Mouse (Mus musculus): ENCODE data around the gene Rnf123. TPM values are rescaled to one million over a fixed set of nuclear protein-coding genes. Genes with fewer than 3 reads are reported as not detected.

The Rnf123 gene
- 81.1 and 94.8 TPM in 2 replicates for polyA plus RNA-seq (2012; rRNA removed; ENCODE audit: low replicate concordance)

GRCm38 (mm10) chr9:108082988-108083431 lies at the start of gene Rnf123:
Gene Rnf123, minus strand, starts transcription at chr9:108083346.

GRCm38 (mm10) chr9:108094184-108094941 lies 11.2 kb upstream of the Rnf123 start, which contains the start of gene Apeh:
Gene Apeh, minus strand, starts transcription at chr9:108094606.

GRCm38 (mm10) chr9:108080168-108080567 lies 3.0 kb downstream of the Rnf123 start, which contains the start of gene Mst1:
Gene Mst1, plus strand, starts transcription at chr9:108080436.

GRCm38 (mm10) chr9:108052885-108053664 lies 30.1 kb downstream of the Rnf123 start, which contains the start of gene Amigo3:
Gene Amigo3, plus strand, starts transcription at chr9:108053159.

GRCm38 (mm10) chr9:108049016-108049455 lies 34.1 kb downstream of the Rnf123 start, which contains the start of gene Gmppb:
Gene Gmppb, plus strand, starts transcription at chr9:108049242.

GRCm38 (mm10) chr9:108001922-108002770 lies 81.0 kb downstream of the Rnf123 start, which contains the start of gene Ip6k1:
Gene Ip6k1, plus strand, starts transcription at chr9:108002501.

Other genes with a start within 250 kb of the Rnf123 start
- gene Rbm6, start 210.1 kb downstream of the Rnf123 start, polyA plus RNA-seq (2012; rRNA removed; ENCODE audit: low replicate concordance), result 18.7 and 23.9 TPM in 2 replicates
- gene Mon1a, start 195.2 kb downstream of the Rnf123 start, polyA plus RNA-seq (2012; rRNA removed; ENCODE audit: low replicate concordance), result 30.6 and 32.7 TPM in 2 replicates
- 57.1 and 88.7 TPM in 2 replicates for gene Mst1r, start 176.5 kb downstream of the Rnf123 start, polyA plus RNA-seq (2012; rRNA removed; ENCODE audit: low replicate concordance)
- not detected in 2 replicates for gene Actl11, start 154.9 kb downstream of the Rnf123 start, polyA plus RNA-seq (2012; rRNA removed; ENCODE audit: low replicate concordance)
- 0.09 and 0.46 TPM in 2 replicates for gene Camkv, start 147.7 kb downstream of the Rnf123 start, polyA plus RNA-seq (2012; rRNA removed; ENCODE audit: low replicate concordance)
- gene Traip, start 133.2 kb downstream of the Rnf123 start, polyA plus RNA-seq (2012; rRNA removed; ENCODE audit: low replicate concordance), result 0.72 and 3.4 TPM in 2 replicates
- gene Uba7, start 107.8 kb downstream of the Rnf123 start, polyA plus RNA-seq (2012; rRNA removed; ENCODE audit: low replicate concordance), result 105 and 115 TPM in 2 replicates
- gene Gm20661, start 100.3 kb downstream of the Rnf123 start, polyA plus RNA-seq (2012; rRNA removed; ENCODE audit: low replicate concordance), result 0.62 and 0.89 TPM in 2 replicates
- gene Inka1, start 97.5 kb downstream of the Rnf123 start, polyA plus RNA-seq (2012; rRNA removed; ENCODE audit: low replicate concordance), result 26.8 and 39.6 TPM in 2 replicates
- 4.5 and 5.0 TPM in 2 replicates for gene Cdhr4, start 90.8 kb downstream of the Rnf123 start, polyA plus RNA-seq (2012; rRNA removed; ENCODE audit: low replicate concordance)
- gene Gm20662, start 87.0 kb downstream of the Rnf123 start, polyA plus RNA-seq (2012; rRNA removed; ENCODE audit: low replicate concordance), result 1.8 and 3.5 TPM in 2 replicates
- 90.9 and 136 TPM in 2 replicates for gene Ip6k1, start 80.8 kb downstream of the Rnf123 start, polyA plus RNA-seq (2012; rRNA removed; ENCODE audit: low replicate concordance)
- 19.6 and 29.3 TPM in 2 replicates for gene Gmppb, start 34.1 kb downstream of the Rnf123 start, polyA plus RNA-seq (2012; rRNA removed; ENCODE audit: low replicate concordance)
- gene Amigo3, start 30.2 kb downstream of the Rnf123 start, polyA plus RNA-seq (2012; rRNA removed; ENCODE audit: low replicate concordance), result 2.5 and 4.7 TPM in 2 replicates
- 0.21 and 0.37 TPM in 2 replicates for gene Mst1, start 2.9 kb downstream of the Rnf123 start, polyA plus RNA-seq (2012; rRNA removed; ENCODE audit: low replicate concordance)
- 101 and 116 TPM in 2 replicates for gene Apeh, start 11.3 kb upstream of the Rnf123 start, polyA plus RNA-seq (2012; rRNA removed; ENCODE audit: low replicate concordance)
- 0.29 and 1.1 TPM in 2 replicates for gene Bsn, start 107.0 kb upstream of the Rnf123 start, polyA plus RNA-seq (2012; rRNA removed; ENCODE audit: low replicate concordance)
- gene Dag1, start 180.6 kb upstream of the Rnf123 start, polyA plus RNA-seq (2012; rRNA removed; ENCODE audit: low replicate concordance), result 65.0 and 108 TPM in 2 replicates
- gene Nicn1, start 207.1 kb upstream of the Rnf123 start, polyA plus RNA-seq (2012; rRNA removed; ENCODE audit: low replicate concordance), result 32.6 and 34.7 TPM in 2 replicates
- gene Amt, start 213.5 kb upstream of the Rnf123 start, polyA plus RNA-seq (2012; rRNA removed; ENCODE audit: low replicate concordance), result 6.7 and 22.0 TPM in 2 replicates
- gene Rhoa, start 222.8 kb upstream of the Rnf123 start, polyA plus RNA-seq (2012; rRNA removed; ENCODE audit: low replicate concordance), result 192 and 239 TPM in 2 replicates
- 59.0 and 105 TPM in 2 replicates for gene Tcta, start 222.8 kb upstream of the Rnf123 start, polyA plus RNA-seq (2012; rRNA removed; ENCODE audit: low replicate concordance)